Mouse (Mus musculus) spleen, adult 2 months (tissue): ENCODE data around the gene Sgip1.

Source experiments
- CTCF ChIP-seq: fragments of 200-500 bp; IDR thresholded peaks from 2 replicates; pipeline ENCODE4 v1.5.1; 2011; ENCODE audit warnings: mild to moderate bottlenecking, inconsistent platforms; ENCODE audit not compliant: insufficient read depth, insufficient read length, insufficient replicate concordance; ENCODE audit errors: extremely low read depth
- POLR2A ChIP-seq: fragments of 200-500 bp; IDR thresholded peaks from 2 replicates; pipeline ENCODE4 v1.6.1; 2011; ENCODE audit warnings: low read depth, low read length, inconsistent platforms

DNA sequence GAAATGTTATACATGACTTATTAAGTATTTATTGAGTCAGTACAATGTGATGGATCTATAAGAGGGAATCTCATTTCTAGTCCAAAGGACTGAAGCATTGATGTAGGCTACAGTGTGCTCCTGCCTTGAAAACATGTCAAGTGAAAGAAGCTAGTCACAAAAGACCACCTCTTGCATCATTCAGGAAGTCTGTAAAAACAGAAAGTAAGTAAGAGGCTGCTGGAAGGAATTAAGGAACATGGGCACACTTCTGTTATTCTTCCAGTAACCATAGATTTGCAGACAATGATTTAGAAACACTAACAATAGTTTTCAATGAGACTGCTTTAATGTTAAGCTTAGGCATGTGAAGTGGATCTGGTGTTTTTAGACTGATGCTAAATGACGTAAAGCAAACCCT, 60.4 kb downstream of the Sgip1 start:
- TF ChIP-seq CTCF (no peak), POLR2A (no peak)
